Mouse (Mus musculus) splenic B cell, adult 2 months (primary cell): ENCODE results near the gene Rpl18a.

Source experiments
- DNase-seq: peaks from one replicate; pipeline ENCODE4 v3.0.0-alpha.2; 2011; ENCODE audit warnings: low read depth, low spot score
- H3K27me3 ChIP-seq: 2 replicates; pipeline ENCODE4 v1.6.1; 2012; ENCODE audit warnings: mild to moderate bottlenecking, low read length, moderate library complexity, mixed read lengths; ENCODE audit not compliant: control insufficient read depth, poor library complexity, insufficient read depth, severe bottlenecking
- H3K36me3 ChIP-seq: 2 replicates; pipeline ENCODE4 v1.6.1; 2012; ENCODE audit warnings: mild to moderate bottlenecking, low read length, moderate library complexity, mixed read lengths; ENCODE audit not compliant: control insufficient read depth, poor library complexity, insufficient read depth, severe bottlenecking

Gene Rpl18a

DNA sequence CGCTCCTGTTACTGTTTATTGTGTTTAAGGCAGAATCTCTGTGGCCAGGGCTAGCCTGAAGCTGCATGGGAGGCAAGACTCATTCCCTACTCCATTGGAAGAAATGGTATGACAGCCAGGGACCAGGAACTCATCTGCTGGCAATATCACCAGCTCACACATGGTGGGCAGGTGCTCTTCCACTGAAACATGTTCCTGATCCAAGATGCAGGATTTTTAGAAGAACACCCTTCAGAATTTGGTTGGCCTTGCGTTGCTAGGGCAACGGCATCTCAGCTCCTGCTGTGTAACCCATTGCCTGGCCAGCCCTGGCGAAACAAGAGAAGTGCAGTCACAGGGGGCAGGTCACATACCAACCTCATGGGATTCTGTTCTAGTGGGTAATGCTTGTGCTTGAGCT is 17.7 kb downstream of the Rpl18a start:
- no peaks in the 10 kb centered on the region for H3K27me3 ChIP-seq
- H3K36me3 ChIP-seq = no peaks in the 10 kb centered on the region
- no peak for DNase-seq

DNA sequence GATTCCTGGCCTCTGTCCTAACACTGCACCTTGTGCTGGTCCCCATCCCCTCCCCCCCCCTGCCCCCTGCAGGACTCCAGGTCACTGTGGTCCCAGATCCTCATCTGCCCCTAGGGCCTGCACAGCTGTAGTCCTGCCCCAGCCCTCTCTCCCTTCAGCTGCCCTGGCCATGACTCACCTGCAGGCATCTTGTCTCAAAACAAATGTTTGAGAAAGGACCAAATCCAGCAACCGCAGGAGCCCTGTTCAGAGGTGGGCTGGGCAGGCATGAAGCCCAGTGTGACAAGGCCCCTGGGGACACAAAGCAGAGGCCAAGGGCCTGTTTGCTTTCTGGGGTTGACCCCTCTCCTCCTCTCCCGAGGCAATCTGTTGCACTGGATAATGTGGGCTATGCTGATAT is 19.0 kb downstream of the Rpl18a start:
- no peak for DNase-seq
- Histone ChIP-seq H3K36me3 (no peaks in the 10 kb centered on the region), H3K27me3 (no peaks in the 10 kb centered on the region)

DNA sequence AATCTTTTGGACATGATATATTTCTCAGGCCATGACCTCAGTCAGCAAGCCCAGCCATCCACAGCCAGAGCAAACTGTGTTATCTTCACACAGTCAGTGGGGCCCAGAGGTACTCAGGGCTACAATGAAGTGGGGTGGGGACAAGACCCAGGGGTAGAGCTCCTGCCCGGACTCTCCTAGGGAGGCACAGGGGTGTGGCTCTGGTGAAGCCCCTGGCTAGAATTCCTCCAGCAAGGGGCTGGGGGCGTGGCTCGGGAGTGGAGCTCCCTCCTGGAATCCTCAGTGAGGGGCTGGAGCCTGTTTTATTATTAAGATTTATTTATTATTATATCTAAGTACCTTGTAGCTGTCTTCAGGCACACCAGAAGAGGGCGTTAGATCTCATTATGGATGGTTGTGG is 20.8 kb downstream of the Rpl18a start:
- no peaks in the 10 kb centered on the region for H3K27me3 ChIP-seq
- H3K36me3 ChIP-seq = no peaks in the 10 kb centered on the region
- no peak for DNase-seq

DNA sequence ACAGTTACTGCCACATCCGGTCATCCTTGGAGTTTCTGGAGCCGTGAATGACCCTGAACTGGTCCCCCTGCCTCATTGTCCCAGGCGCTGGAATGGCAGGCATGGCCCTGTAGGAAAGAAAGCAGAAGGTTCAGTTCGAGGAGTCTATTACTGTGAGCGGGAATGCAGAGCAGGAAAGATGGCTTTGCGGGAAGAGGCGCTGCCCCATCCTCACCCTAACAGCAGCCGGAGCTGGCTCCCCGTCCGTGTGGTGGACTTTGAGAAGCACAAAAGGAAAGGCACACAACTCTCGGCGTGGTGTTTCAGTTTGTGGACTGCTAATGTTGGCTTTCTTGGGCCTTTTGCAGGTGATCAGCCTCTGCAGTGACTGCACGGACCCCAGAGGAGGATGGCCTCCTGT is 22.8 kb downstream of the Rpl18a start:
- DNase-seq = no peak
- no peaks in the 10 kb centered on the region for H3K36me3 ChIP-seq
- no peaks in the 10 kb centered on the region for H3K27me3 ChIP-seq

DNA sequence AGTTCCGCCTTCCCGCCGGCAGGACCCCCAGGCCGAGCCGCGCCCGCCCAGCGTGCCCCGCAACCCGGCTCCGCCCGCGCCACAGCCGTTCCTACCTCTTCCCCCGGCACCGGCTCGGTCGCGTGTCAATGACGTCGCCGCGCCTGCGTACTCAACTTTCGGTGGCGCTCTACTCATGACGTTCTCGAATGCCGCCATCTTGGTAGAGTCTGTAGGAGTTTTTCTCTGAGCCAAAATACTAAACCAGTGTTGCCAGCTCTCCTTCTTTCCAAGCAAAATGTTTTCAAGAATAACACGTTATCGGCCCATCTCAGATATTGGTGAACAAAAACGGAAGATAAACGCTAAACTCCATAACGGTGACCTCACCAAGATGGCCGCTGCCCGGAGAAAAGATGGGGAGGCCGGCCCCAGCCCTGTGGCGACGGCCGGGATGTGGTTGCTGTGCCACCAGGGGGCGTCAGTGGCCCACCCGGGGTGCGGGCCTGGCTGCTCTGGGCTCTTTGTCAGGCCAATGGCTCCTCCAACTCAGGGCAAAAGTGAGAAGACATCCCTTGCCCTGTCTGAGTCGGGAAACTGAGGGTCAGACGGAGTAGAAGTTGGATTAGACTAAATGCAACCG is 23.7 kb downstream of the Rpl18a start, which contains the start of gene Ccdc124:
Gene Ccdc124, minus strand, starts transcription at position 572 of the 622 bp plus-strand sequence.
- no peaks in the 10 kb centered on the region for H3K36me3 ChIP-seq
- H3K27me3 ChIP-seq = no peaks in the 10 kb centered on the region
- peak; percentile 96 for DNase-seq

DNA sequence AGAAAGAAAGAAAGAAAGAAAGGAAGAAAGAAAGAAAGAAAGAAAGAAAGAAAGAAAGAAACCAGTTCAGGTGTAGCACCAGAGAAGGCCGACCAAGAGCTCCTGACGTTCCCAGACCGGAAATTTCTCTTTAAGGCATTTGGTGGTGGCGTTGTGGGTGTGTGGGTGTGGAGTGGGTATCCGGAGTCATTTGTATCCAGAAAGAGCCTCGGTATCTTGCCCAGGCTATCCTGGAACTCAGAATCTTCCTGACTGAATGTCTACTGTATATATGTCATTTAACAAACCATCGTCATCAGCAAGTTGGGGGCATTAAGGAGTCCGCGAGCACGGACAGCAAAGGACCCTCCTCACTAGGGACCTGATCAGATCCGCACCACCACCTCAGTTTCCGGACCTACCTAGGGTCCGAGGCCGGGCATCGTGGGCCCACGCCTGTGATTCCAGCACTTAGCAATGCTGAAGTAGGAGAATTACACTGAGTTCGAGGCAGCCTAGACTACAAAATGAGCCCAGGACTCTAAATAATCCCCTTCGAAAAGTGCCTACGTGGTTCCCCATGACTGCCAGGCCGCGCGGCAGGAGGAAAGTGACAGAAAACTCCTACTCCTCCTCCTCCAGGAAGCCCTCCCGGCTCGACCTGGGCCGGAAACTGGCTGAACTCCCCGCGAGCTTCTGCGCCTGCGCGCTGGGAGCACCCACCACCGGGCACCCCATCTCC is 24.4 kb downstream of the Rpl18a start:
- Histone ChIP-seq H3K36me3 (no peaks in the 10 kb centered on the region), H3K27me3 (no peaks in the 10 kb centered on the region)
- DNase-seq = no peak

DNA sequence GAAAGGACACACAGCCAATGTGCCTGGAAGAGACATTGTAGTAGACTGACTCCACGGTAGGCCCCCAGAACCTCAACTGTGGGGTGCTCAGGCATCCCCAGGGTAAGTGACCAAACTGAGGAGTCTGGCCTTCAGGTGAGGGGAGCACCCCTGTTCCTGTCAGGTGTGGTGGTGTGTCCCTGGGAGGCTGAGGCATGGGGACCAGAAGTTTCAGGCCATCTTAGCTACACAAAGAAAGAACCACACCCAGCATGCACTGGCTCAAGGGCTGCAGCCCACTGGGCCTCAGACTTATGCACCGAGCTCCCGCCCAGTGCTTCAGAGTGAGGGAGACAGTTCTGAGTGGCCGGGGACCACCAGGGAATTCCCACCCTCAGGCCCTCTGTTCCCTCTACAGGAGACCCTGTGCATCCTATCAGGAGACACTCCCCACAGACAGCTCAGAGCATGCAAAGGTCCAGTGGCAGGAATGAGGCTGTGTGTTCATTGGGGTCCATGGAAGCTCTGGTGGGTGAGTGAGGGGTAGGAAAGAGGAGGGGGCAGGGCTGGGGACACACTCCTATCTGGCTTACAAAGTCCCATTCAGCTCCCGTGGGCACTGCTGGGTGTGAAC is 25.9 kb downstream of the Rpl18a start:
- H3K27me3 ChIP-seq = no peaks in the 10 kb centered on the region
- no peak for DNase-seq
- no peaks in the 10 kb centered on the region for H3K36me3 ChIP-seq

DNA sequence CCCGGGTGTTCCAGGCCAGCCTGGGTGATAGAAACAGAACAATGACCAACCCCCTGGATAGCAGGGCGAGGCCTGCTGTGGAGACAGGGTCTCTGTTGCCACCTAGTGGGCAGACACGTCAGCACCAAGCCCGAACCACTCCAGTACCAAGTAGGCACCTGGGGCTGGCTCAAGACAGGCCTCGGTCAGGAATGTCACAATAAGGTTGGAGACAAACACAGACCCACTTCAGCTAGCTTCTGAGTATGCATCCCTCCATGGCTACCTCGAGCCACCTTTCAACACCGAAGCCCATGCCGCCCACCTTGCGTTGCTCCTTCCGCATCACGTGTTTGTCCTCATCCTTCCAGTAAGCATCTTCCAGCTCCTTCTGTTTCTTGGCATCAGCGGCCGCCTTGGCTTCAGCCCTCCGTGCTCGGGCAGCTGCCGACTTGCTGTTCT is 27.6 kb downstream of the Rpl18a start:
- H3K27me3 ChIP-seq = no peaks in the 10 kb centered on the region
- H3K36me3 ChIP-seq = no peaks in the 10 kb centered on the region
- DNase-seq = peak; percentile 91

DNA sequence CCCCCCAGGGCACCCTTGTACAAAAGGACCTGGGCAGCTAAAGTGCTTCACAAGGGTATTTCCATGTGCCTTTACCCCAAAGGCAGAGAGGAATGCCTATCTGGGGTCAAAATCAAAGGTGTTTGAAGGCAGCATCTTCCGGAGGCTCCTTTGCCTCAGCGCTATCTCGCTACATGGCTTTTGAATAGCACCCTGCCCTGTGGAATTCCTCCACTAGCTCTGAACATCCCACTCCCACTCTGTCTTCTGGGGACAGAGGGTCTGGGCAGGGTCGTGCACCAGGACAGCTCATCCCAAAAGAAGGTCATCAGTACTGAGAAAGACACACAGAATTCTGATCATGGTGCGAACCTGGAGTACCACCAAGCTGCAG is 28.0 kb downstream of the Rpl18a start:
- no peak for DNase-seq
- no peaks in the 10 kb centered on the region for H3K27me3 ChIP-seq
- H3K36me3 ChIP-seq = no peaks in the 10 kb centered on the region

DNA sequence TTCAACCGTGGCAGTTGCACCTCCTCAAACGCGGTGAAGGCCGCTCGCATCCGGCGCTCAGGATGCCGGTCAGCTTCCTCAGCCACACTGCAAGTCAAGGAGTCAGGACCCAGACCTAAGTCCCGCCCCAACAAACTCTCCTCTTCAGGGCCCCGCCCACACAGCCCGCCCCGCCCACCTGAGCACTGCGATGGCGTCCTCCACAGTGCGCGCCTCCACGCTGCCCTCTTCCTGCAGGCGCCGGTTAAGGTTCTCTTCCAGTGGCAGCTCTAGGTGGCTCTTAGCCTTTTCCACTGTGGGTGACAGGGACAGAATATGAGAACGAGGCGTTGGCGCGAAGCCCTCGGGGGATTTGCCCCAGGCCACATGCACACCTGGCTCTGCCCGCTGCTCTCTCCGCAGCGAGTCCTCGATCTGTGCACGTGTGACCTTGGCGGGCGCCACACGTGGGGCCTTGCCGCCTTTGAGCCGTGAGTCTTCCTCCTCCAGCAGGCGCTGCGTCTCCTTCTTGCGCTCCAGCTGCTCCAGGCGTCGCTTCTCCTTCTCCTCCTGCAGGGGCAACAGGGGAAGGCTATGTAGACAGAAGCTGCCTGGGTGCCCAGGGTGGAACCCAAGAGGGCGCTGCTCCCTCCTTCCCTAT is 28.5 kb downstream of the Rpl18a start:
- peak; percentile 82 for DNase-seq
- H3K36me3 ChIP-seq = no peaks in the 10 kb centered on the region

DNA sequence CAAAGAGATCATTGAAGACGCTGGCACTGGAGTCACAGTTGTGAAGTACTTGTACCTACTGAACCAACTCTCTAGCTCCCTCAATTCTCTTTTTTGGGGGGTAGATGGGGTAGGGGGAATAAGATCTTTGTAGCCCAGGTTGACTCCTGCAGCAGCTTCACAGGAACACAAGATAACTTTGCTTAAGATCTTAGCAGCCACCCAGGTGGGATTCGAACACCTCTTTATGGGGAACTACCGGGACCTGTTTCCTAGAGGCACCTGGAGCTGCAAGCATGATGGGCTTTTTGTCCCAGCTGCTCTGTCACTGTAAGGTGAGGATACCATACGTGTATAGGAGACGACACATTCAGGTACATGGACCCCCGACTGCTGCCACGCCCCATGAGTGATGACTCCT is 30.6 kb downstream of the Rpl18a start:
- no peak for DNase-seq
- Histone ChIP-seq H3K27me3 (0 out of 2 replicates have a peak, but pooled peaks cover 1% of the 10 kb centered on the region), H3K36me3 (no peaks in the 10 kb centered on the region)

More for the DNA sequence above, 28.5 kb downstream of the Rpl18a start:
- H3K27me3 ChIP-seq = no peaks in the 10 kb centered on the region

DNA sequence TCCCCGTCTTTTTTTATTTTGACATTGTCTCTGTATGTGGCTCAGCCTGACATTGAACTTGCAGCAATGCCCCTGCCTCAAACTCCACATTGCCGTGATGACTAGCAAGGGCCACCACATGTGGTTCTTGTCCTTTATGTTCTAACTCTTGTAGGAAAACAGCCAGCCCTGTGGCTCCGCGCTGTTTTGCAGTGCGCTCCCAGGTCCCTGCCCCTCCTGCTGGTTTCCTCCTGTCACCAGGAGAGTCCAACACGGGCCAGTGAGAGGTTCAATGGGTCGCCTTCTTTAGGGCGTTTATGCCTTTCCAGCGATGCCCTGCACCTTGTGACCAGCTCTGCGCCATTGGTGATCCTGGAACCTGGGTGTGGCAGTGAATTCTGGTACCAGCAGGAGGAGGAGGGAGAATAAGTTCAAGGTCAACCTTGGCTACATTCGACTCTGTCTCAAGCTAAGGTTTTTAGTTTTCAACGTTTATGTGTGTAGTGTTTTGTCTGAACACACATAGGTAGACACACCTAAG is 31.2 kb downstream of the Rpl18a start:
- no peaks in the 10 kb centered on the region for H3K36me3 ChIP-seq
- DNase-seq = no peak
- H3K27me3 ChIP-seq = 0 out of 2 replicates have a peak, but pooled peaks cover 1% of the 10 kb centered on the region

DNA sequence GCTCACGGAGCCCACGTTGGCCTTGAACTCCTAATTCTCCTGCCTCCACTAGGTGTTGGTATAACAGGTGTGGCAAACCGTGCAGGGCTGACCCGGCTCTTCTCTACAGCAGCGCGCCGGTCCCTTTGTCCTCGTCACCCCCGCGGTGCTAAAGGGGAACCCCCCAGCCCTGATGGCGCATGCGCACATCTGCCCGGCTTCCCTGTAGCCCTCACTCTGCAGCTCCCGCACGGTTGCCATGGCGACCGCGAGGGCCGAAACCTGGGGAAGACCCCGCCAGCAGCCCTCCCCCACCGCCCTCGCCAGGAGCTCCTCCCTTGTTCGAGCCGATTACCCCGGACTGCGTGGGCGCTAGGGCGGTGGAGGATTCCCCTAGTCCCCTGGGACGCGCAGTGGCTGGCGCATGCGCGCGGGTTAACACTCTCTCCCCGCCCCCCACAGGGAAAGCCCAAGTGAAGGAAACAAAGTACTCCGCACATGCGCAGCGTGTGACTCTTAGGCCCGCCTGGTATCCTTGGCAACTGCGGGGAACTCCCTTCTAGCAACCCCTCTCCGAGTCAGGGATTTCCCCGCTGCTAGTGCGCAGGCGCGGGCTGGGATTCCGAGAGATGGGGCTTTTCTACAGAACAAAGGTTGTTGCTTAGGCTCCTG is 31.7 kb downstream of the Rpl18a start:
- DNase-seq = peak; percentile 100
- Histone ChIP-seq H3K27me3 (0 out of 2 replicates have a peak, but pooled peaks cover 1% of the 10 kb centered on the region), H3K36me3 (no peaks in the 10 kb centered on the region)

DNA sequence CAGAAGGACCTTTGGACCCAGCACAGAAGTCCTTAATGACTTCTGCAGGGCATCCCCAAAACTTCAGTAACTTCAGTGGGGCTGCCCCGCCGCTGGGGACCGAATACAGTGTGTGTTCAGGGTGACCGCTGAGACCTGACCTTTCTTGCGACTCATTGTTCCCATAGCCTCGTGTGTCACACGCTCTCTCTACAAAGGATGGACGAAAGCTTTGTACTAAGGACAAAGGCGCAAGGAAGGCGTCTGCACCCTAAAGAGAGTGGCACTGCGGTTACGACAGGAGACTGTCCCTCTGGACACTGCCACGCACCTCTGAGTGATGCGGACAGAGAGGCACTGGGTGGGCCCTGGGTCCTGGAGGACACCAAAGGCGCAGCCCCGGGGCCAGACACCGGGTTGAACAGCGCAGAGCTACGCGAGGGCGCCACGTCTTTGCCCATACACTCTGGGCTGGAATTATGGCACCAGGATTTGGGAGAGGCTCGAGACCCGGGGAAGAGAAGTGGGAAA is 32.4 kb downstream of the Rpl18a start:
- peak; percentile 48 for DNase-seq
- H3K36me3 ChIP-seq = no peaks in the 10 kb centered on the region
- 0 out of 2 replicates have a peak, but pooled peaks cover 1% of the 10 kb centered on the region for H3K27me3 ChIP-seq
